Mouse (Mus musculus) forebrain, embryonic 14.5 days (tissue): ENCODE results near the gene Hydin. TPM values are rescaled to one million over a fixed set of nuclear protein-coding genes. Genes with fewer than 3 reads are reported as not detected.

Experiments used
- ATAC-seq: fragments of 200-750 bp; cut with Nextera tagmentation; 2 replicates; pipeline ENCODE4 v1.8.0; 2017; ENCODE audit warnings: mild to moderate bottlenecking, moderate library complexity
- DNase-seq: peaks from one replicate; pipeline ENCODE4 v3.0.0-alpha.2; 2015; ENCODE audit warnings: low spot score
- H3K27ac ChIP-seq: fragments of 300-500 bp; sonication (generic); 2 replicates; pipeline ENCODE4 v1.5.1; 2014; ENCODE audit warnings: low read depth, mild to moderate bottlenecking, control low read depth, low read length, moderate library complexity
- H3K27me3 ChIP-seq: fragments of 300-500 bp; sonication (generic); replicated peaks from 2 replicates; pipeline ENCODE4 v1.6.1; 2014; ENCODE audit warnings: low read length, control low read depth, mixed read lengths; ENCODE audit not compliant: control insufficient read depth, insufficient read depth
- H3K36me3 ChIP-seq: fragments of 300-500 bp; sonication (generic); 2 replicates; pipeline ENCODE4 v1.6.1; 2014; ENCODE audit warnings: low read length, control low read depth; ENCODE audit not compliant: control insufficient read depth, insufficient read depth
- H3K4me1 ChIP-seq: fragments of 300-500 bp; sonication (generic); 2 replicates; pipeline ENCODE4 v1.6.1; 2014; ENCODE audit warnings: antibody characterized with exemption, low read length, control low read depth; ENCODE audit not compliant: control insufficient read depth, insufficient read depth
- H3K4me2 ChIP-seq: fragments of 300-500 bp; sonication (generic); 2 replicates; pipeline ENCODE4 v1.6.1; 2014; ENCODE audit warnings: mild to moderate bottlenecking, control low read depth, low read length
- H3K4me3 ChIP-seq: fragments of 300-500 bp; sonication (generic); 2 replicates; pipeline ENCODE4 v1.5.1; 2014; ENCODE audit warnings: low read depth, low read length, control low read depth
- H3K9ac ChIP-seq: fragments of 300-500 bp; sonication (generic); 2 replicates; pipeline ENCODE4 v1.6.1; 2014; ENCODE audit warnings: mild to moderate bottlenecking, low read length, control low read depth, moderate library complexity
- H3K9me3 ChIP-seq: fragments of 300-500 bp; sonication (generic); replicated peaks from 2 replicates; pipeline ENCODE4 v1.6.1; 2016; ENCODE audit warnings: low read length, control low read depth, mixed read lengths; ENCODE audit not compliant: control insufficient read depth
- WGBS: fragments of 180-500 bp; shearing (Covaris S2); extraction: QIAGEN DNeasy Blood & Tissue Kit; methylation state at CpG from one replicate; pipeline ENCODE4 v1.1.7; 2014; 5-methylcytosine and 5-hydroxymethylcytosine counted together
- polyA plus RNA-seq: library from polyadenylated mRNA; unstranded; fragments of >200 nt; fragmentation: Nextera tagmentation; extraction: Ambion mirVana; gene quantifications from 2 replicates; pipeline ENCODE4 v1.2.1, GENCODE M21; 2014

Gene Hydin
- 0.13 and 0.38 TPM in 2 replicates for polyA plus RNA-seq

GRCm38 (mm10) chr8:110266741-110267140 is at the start of gene Hydin:
Hydin (plus strand) TSS chr8:110266977.
- Histone ChIP-seq H3K4me1 (no peaks in the 10 kb centered on the region), H3K4me2 (peak within 1 kb of the TSS; percentile 43), H3K9ac (peak within 1 kb of the TSS; percentile 26; the same call in 1 of the 2 replicates), H3K4me3 (peak within 1 kb of the TSS; percentile 23), H3K9me3 (no peaks in the 10 kb centered on the region), H3K27me3 (no peaks in the 10 kb centered on the region), H3K36me3 (no peaks in the 10 kb centered on the region), H3K27ac (no peak within 1 kb of the TSS)
- DNase-seq (peak; percentile 95), ATAC-seq (peak; percentile 96)
- WGBS, result under 1% methylated on average over 15 of the region's 15 CpGs

GRCm38 (mm10) chr8:110217198-110217597 is 49.6 kb upstream of the Hydin start:
- ATAC-seq (peak; percentile 13), DNase-seq (no peak)
- Histone ChIP-seq H3K27ac (peak overlapping the region; percentile 15; the same call in 1 of the 2 replicates), H3K27me3 (no peaks in the 10 kb centered on the region), H3K4me2 (peak overlapping the region; percentile 88), H3K4me1 (peaks cover 10% of the 10 kb centered on the region), H3K9ac (no peak overlapping the region), H3K36me3 (peaks cover 12% of the 10 kb centered on the region), H3K9me3 (no peaks in the 10 kb centered on the region), H3K4me3 (peak overlapping the region; percentile 52)
- 31% methylated on average over 5 of the region's 5 CpGs for WGBS

GRCm38 (mm10) chr8:110217681-110218131 is 49.1 kb upstream of the Hydin start:
- Histone ChIP-seq H3K36me3 (peaks cover 17% of the 10 kb centered on the region), H3K9ac (peak overlapping the region; percentile 58), H3K4me1 (peaks cover 10% of the 10 kb centered on the region), H3K9me3 (no peaks in the 10 kb centered on the region), H3K4me3 (peak overlapping the region; percentile 52), H3K27ac (peak overlapping the region; percentile 15; the same call in 1 of the 2 replicates), H3K27me3 (no peaks in the 10 kb centered on the region), H3K4me2 (peak overlapping the region; percentile 88)
- DNase-seq, result peak; percentile 100
- ATAC-seq, result peak; percentile 100
- WGBS, result under 1% methylated on average over 43 of the region's 43 CpGs

GRCm38 (mm10) chr8:110218511-110218910 is 48.3 kb upstream of the Hydin start:
- DNase-seq (no peak), ATAC-seq (no peak)
- peak overlapping the region; percentile 58; the same call in 1 of the 2 replicates for H3K9ac ChIP-seq

GRCm38 (mm10) chr8:110220936-110221335 is 45.8 kb upstream of the Hydin start:
- DNase-seq (no peak), ATAC-seq (no peak)
- Histone ChIP-seq H3K4me3 (no peak overlapping the region), H3K4me1 (peaks cover 10% of the 10 kb centered on the region), H3K27me3 (no peaks in the 10 kb centered on the region), H3K4me2 (no peak overlapping the region), H3K9me3 (no peaks in the 10 kb centered on the region), H3K27ac (no peak overlapping the region), H3K36me3 (peaks cover 39% of the 10 kb centered on the region), H3K9ac (no peak overlapping the region)
- 93% methylated on average over 14 of the region's 14 CpGs for WGBS

More at GRCm38 (mm10) chr8:110218511-110218910, 48.3 kb upstream of the Hydin start:
- peaks cover 25% of the 10 kb centered on the region for H3K36me3 ChIP-seq
- peak overlapping the region; percentile 52 for H3K4me3 ChIP-seq
- 64% methylated on average over 5 of the region's 5 CpGs for WGBS
- H3K27me3 ChIP-seq, result no peaks in the 10 kb centered on the region
- H3K27ac ChIP-seq, result no peak overlapping the region
- no peaks in the 10 kb centered on the region for H3K9me3 ChIP-seq
- peaks cover 10% of the 10 kb centered on the region for H3K4me1 ChIP-seq
- H3K4me2 ChIP-seq, result peak overlapping the region; percentile 88

- Histone ChIP-seq H3K4me2 (no peak overlapping the region), H3K9ac (no peak overlapping the region), H3K4me3 (no peak overlapping the region), H3K4me1 (no peaks in the 10 kb centered on the region), H3K9me3 (no peaks in the 10 kb centered on the region), H3K27ac (no peak overlapping the region), H3K27me3 (no peaks in the 10 kb centered on the region), H3K36me3 (no peaks in the 10 kb centered on the region)
- 87% methylated on average over 6 of the region's 6 CpGs for WGBS
- ATAC-seq (no peak), DNase-seq (no peak)
These were observed 36.0 kb upstream of the Hydin start for GRCm38 (mm10) chr8:110230803-110231202.

- H3K27ac ChIP-seq, result peak overlapping the region; percentile 75
- H3K9ac ChIP-seq, result no peak overlapping the region
- ATAC-seq, result peak; percentile 66
- H3K9me3 ChIP-seq, result no peaks in the 10 kb centered on the region
- no peaks in the 10 kb centered on the region for H3K27me3 ChIP-seq
- no peak overlapping the region for H3K4me2 ChIP-seq
- no peaks in the 10 kb centered on the region for H3K36me3 ChIP-seq
- 26% methylated on average over 7 of the region's 7 CpGs for WGBS
- peaks cover 10% of the 10 kb centered on the region for H3K4me1 ChIP-seq
- H3K4me3 ChIP-seq, result no peak overlapping the region
- DNase-seq, result peak; percentile 67
These were observed 24.2 kb upstream of the Hydin start for GRCm38 (mm10) chr8:110242278-110243177.

GRCm38 (mm10) chr8:110244566-110244965 is 22.2 kb upstream of the Hydin start:
- Histone ChIP-seq H3K4me2 (no peak overlapping the region), H3K36me3 (no peaks in the 10 kb centered on the region), H3K4me3 (no peak overlapping the region), H3K9me3 (no peaks in the 10 kb centered on the region), H3K27ac (no peak overlapping the region), H3K27me3 (no peaks in the 10 kb centered on the region), H3K9ac (no peak overlapping the region), H3K4me1 (peaks cover 10% of the 10 kb centered on the region)
- no peak for ATAC-seq
- DNase-seq, result no peak
- WGBS, result 50% methylated on average over 2 of the region's 2 CpGs

- Histone ChIP-seq H3K4me2 (no peak overlapping the region), H3K4me3 (no peak overlapping the region), H3K9ac (no peak overlapping the region), H3K9me3 (no peaks in the 10 kb centered on the region), H3K27me3 (no peaks in the 10 kb centered on the region), H3K27ac (no peak overlapping the region), H3K4me1 (peaks cover 10% of the 10 kb centered on the region), H3K36me3 (no peaks in the 10 kb centered on the region)
- WGBS, result 86% methylated on average over 6 of the region's 6 CpGs
- no peak for DNase-seq
- no peak for ATAC-seq
These were observed 19.5 kb upstream of the Hydin start for GRCm38 (mm10) chr8:110247238-110247637.
